Mouse (Mus musculus) olfactory bulb, adult 2 months (tissue): ENCODE data around the gene Olfr878. TPM values are rescaled to one million over a fixed set of nuclear protein-coding genes. Genes with fewer than 3 reads are reported as not detected.

Source experiments
- H3K27ac ChIP-seq: fragments of 200-500 bp; 2 replicates; pipeline ENCODE4 v1.5.1; 2012; ENCODE audit warnings: low read depth, low read length; ENCODE audit not compliant: insufficient read depth
- H3K4me1 ChIP-seq: fragments of 200-500 bp; 2 replicates; pipeline ENCODE4 v1.6.1; 2012; ENCODE audit warnings: low read length; ENCODE audit not compliant: control insufficient read depth, insufficient read depth
- H3K4me3 ChIP-seq: fragments of 200-500 bp; 2 replicates; pipeline ENCODE4 v1.5.1; 2012; ENCODE audit warnings: mild to moderate bottlenecking, low read depth, low read length, moderate library complexity; ENCODE audit not compliant: insufficient read depth
- CTCF ChIP-seq: fragments of 200-500 bp; IDR thresholded peaks from 2 replicates; pipeline ENCODE4 v1.5.1; 2012; ENCODE audit warnings: low read depth, mild to moderate bottlenecking, low read length, moderate library complexity; ENCODE audit not compliant: insufficient read depth
- POLR2A ChIP-seq: fragments of 200-500 bp; IDR thresholded peaks from 2 replicates; pipeline ENCODE4 v1.6.1; 2012; ENCODE audit warnings: mild to moderate bottlenecking, low read depth, low read length, moderate library complexity; ENCODE audit not compliant: insufficient read depth
- WGBS: fragments of 180-500 bp; shearing (Covaris S2); methylation state at CpG from one replicate; pipeline ENCODE4 v1.1.7; 2018; 5-methylcytosine and 5-hydroxymethylcytosine counted together
- polyA plus RNA-seq: library from polyadenylated mRNA; stranded (reverse); fragments of >200 nt; gene quantifications from 2 replicates; pipeline ENCODE4 v1.2.4, GENCODE M21; 2012; ENCODE audit warnings: low replicate concordance; ENCODE audit not compliant: missing spikeins, insufficient read depth, insufficient read length

The Olfr878 gene
- not detected in 2 replicates for polyA plus RNA-seq

GRCm38 (mm10) chr9:37917540-37917939 lies at the start of gene Olfr878:
Olfr878 (plus strand) TSS chr9:37917840.
- Histone ChIP-seq H3K4me3 (no peak within 1 kb of the TSS), H3K27ac (no peak within 1 kb of the TSS), H3K4me1 (no peaks in the 10 kb centered on the region)
- WGBS: 86% methylated on average over 2 of the region's 2 CpGs
- TF ChIP-seq POLR2A (no peak), CTCF (no peak)

GRCm38 (mm10) chr9:37870246-37870645 lies 47.4 kb upstream of the Olfr878 start:
- TF ChIP-seq POLR2A (no peak), CTCF (no peak)
- no peaks in the 10 kb centered on the region for H3K4me1 ChIP-seq
- H3K27ac ChIP-seq: no peak overlapping the region
- H3K4me3 ChIP-seq: no peak overlapping the region
- 26% methylated on average over 1 of the region's 1 CpGs for WGBS

GRCm38 (mm10) chr9:37871097-37871496 lies 46.5 kb upstream of the Olfr878 start:
- WGBS: 79% methylated on average over 1 of the region's 1 CpGs
- no peaks in the 10 kb centered on the region for H3K4me1 ChIP-seq
- H3K4me3 ChIP-seq: no peak overlapping the region
- TF ChIP-seq CTCF (no peak), POLR2A (no peak)
- no peak overlapping the region for H3K27ac ChIP-seq

GRCm38 (mm10) chr9:37871536-37871935 lies 46.1 kb upstream of the Olfr878 start:
- TF ChIP-seq CTCF (no peak), POLR2A (no peak)
- H3K27ac ChIP-seq: no peak overlapping the region
- 74% methylated on average over 1 of the region's 1 CpGs for WGBS
- H3K4me1 ChIP-seq: no peaks in the 10 kb centered on the region
- H3K4me3 ChIP-seq: no peak overlapping the region

GRCm38 (mm10) chr9:37890960-37891359 lies 26.7 kb upstream of the Olfr878 start:
- no peak overlapping the region for H3K27ac ChIP-seq
- WGBS: 19% methylated on average over 2 of the region's 2 CpGs
- H3K4me1 ChIP-seq: no peaks in the 10 kb centered on the region
- H3K4me3 ChIP-seq: no peak overlapping the region
- no peak for TF ChIP-seq CTCF
- TF ChIP-seq POLR2A: no peak

- TF ChIP-seq CTCF (no peak), POLR2A (no peak)
- no peak within 1 kb of the TSS for H3K27ac ChIP-seq
- WGBS: 54% methylated on average over 2 of the region's 2 CpGs
- H3K4me3 ChIP-seq: no peak within 1 kb of the TSS
- H3K4me1 ChIP-seq: no peaks in the 10 kb centered on the region
Measured at GRCm38 (mm10) chr9:37896661-37897060, 21.0 kb upstream of the Olfr878 start, which contains the start of gene Olfr145. Olfr145 (plus strand) TSS chr9:37896724.

GRCm38 (mm10) chr9:37905555-37905954 lies 12.1 kb upstream of the Olfr878 start:
- WGBS: 77% methylated on average over 3 of the region's 3 CpGs
- no peak overlapping the region for H3K27ac ChIP-seq
- TF ChIP-seq POLR2A (no peak), CTCF (no peak)
- H3K4me3 ChIP-seq: no peak overlapping the region
- H3K4me1 ChIP-seq: no peaks in the 10 kb centered on the region

GRCm38 (mm10) chr9:37918018-37918417 lies 378 bp downstream of the Olfr878 start:
- Histone ChIP-seq H3K27ac (no peak overlapping the region), H3K4me1 (no peaks in the 10 kb centered on the region), H3K4me3 (no peak overlapping the region)
- 57% methylated on average over 1 of the region's 1 CpGs for WGBS
- TF ChIP-seq POLR2A (no peak), CTCF (no peak)

GRCm38 (mm10) chr9:37924194-37924593 lies 6.6 kb downstream of the Olfr878 start:
- H3K4me3 ChIP-seq: no peak overlapping the region
- H3K4me1 ChIP-seq: no peaks in the 10 kb centered on the region
- no peak for TF ChIP-seq POLR2A
- TF ChIP-seq CTCF: no peak
- no peak overlapping the region for H3K27ac ChIP-seq
- WGBS: 90% methylated on average over 5 of the region's 5 CpGs

- Histone ChIP-seq H3K27ac (no peak overlapping the region), H3K4me3 (no peak overlapping the region), H3K4me1 (no peaks in the 10 kb centered on the region)
- no peak for TF ChIP-seq CTCF
- no peak for TF ChIP-seq POLR2A
- WGBS: 76% methylated on average over 2 of the region's 2 CpGs
Measured at GRCm38 (mm10) chr9:37925445-37925844, 7.8 kb downstream of the Olfr878 start.
